Mouse (Mus musculus) liver, postnatal 0 days (tissue): ENCODE data around the gene Lig3. TPM values are rescaled to one million over a fixed set of nuclear protein-coding genes. Genes with fewer than 3 reads are reported as not detected.
A peak's percentile ranks its signal among the peaks of the same experiment; 100 is the strongest.

Experiments
- ATAC-seq: fragments of 200-750 bp; cut with Nextera tagmentation; 2 replicates; pipeline ENCODE4 v1.8.0; 2017; ENCODE audit warnings: mild to moderate bottlenecking, moderate library complexity
- DNase-seq: peaks from one replicate; pipeline ENCODE4 v3.0.0-alpha.2; 2016
- H3K27ac ChIP-seq: fragments of 300-500 bp; sonication (generic); 2 replicates; pipeline ENCODE4 v1.5.1; 2014; ENCODE audit warnings: antibody characterized with exemption, moderate library complexity, mild to moderate bottlenecking, low read depth
- H3K27me3 ChIP-seq: fragments of 300-500 bp; sonication (generic); 2 replicates; pipeline ENCODE4 v1.6.1; 2014; ENCODE audit warnings: low read length, control low read depth, mixed read lengths; ENCODE audit not compliant: insufficient read depth
- H3K36me3 ChIP-seq: fragments of 300-500 bp; sonication (generic); replicated peaks from 2 replicates; pipeline ENCODE4 v1.6.1; 2014; ENCODE audit warnings: mild to moderate bottlenecking, control low read depth, low read length, moderate library complexity, mixed read lengths; ENCODE audit not compliant: insufficient read depth
- H3K4me1 ChIP-seq: fragments of 300-500 bp; sonication (generic); 2 replicates; pipeline ENCODE4 v1.6.1; 2014; ENCODE audit warnings: antibody characterized with exemption, mild to moderate bottlenecking, control low read depth; ENCODE audit not compliant: insufficient read depth
- H3K4me2 ChIP-seq: fragments of 300-500 bp; sonication (generic); 2 replicates; pipeline ENCODE4 v1.6.1; 2014; ENCODE audit warnings: low read depth, mild to moderate bottlenecking, low read length, moderate library complexity, mixed read lengths
- H3K4me3 ChIP-seq: fragments of 300-500 bp; sonication (generic); 2 replicates; pipeline ENCODE4 v1.5.1; 2014; ENCODE audit warnings: low read depth, low read length
- H3K9ac ChIP-seq: fragments of 300-500 bp; sonication (generic); replicated peaks from 2 replicates; pipeline ENCODE4 v1.6.1; 2014; ENCODE audit warnings: mild to moderate bottlenecking, moderate library complexity
- H3K9me3 ChIP-seq: fragments of 300-500 bp; sonication (generic); 2 replicates; pipeline ENCODE4 v1.6.1; 2016; ENCODE audit warnings: mild to moderate bottlenecking, control low read depth, low read length, mixed read lengths
- CTCF ChIP-seq: sonication (generic); IDR thresholded peaks from 2 replicates; pipeline ENCODE4 v1.5.1; 2016; ENCODE audit warnings: antibody characterized with exemption, low read depth
- EP300 ChIP-seq: IDR thresholded peaks from 2 replicates; pipeline ENCODE4 v1.6.1; 2016; ENCODE audit warnings: antibody characterized with exemption, low read depth, mild to moderate bottlenecking
- WGBS: fragments of 180-500 bp; shearing (Covaris S2); extraction: QIAGEN DNeasy Blood & Tissue Kit; methylation state at CpG from one replicate; pipeline ENCODE4 v1.1.7; 2014; ENCODE audit not compliant: insufficient replicate concordance; 5-methylcytosine and 5-hydroxymethylcytosine counted together
- polyA plus RNA-seq: library from polyadenylated mRNA; unstranded; fragments of >200 nt; fragmentation: Nextera tagmentation; extraction: Ambion mirVana; gene quantifications from 2 replicates; pipeline ENCODE4 v1.2.1, GENCODE M21; 2015

Lig3 gene
- polyA plus RNA-seq, 1 experiment from 2014 or later: 4.8 TPM

GRCm38 (mm10) chr11:82755919-82756318, 25.0 kb upstream of the Lig3 start:
- Histone ChIP-seq H3K9ac (no peak overlapping the region), H3K4me1 (no peaks in the 10 kb centered on the region), H3K4me3 (no peak overlapping the region), H3K27ac (no peak overlapping the region), H3K4me2 (no peak overlapping the region), H3K9me3 (no peaks in the 10 kb centered on the region), H3K36me3 (no peaks in the 10 kb centered on the region), H3K27me3 (no peaks in the 10 kb centered on the region)
- TF ChIP-seq EP300 (no peak), CTCF (no peak)
- no peak for DNase-seq
- no peak for ATAC-seq
- 73% methylated on average over 1 of the region's 1 CpGs for WGBS

GRCm38 (mm10) chr11:82762286-82762829, 18.6 kb upstream of the Lig3 start:
- peak; percentile 51 for TF ChIP-seq CTCF
- no peak for TF ChIP-seq EP300
- ATAC-seq: no peak

GRCm38 (mm10) chr11:82763261-82763660, 17.6 kb upstream of the Lig3 start:
- no peaks in the 10 kb centered on the region for H3K9me3 ChIP-seq
- peak overlapping the region; percentile 97 for H3K4me3 ChIP-seq
- peak overlapping the region; percentile 97 for H3K9ac ChIP-seq
- H3K4me1 ChIP-seq: peaks cover 22% of the 10 kb centered on the region
- peaks cover under 1% of the 10 kb centered on the region; the same call in 1 of the 2 replicates for H3K36me3 ChIP-seq
- no peaks in the 10 kb centered on the region for H3K27me3 ChIP-seq
- WGBS: 14% methylated on average over 4 of the region's 4 CpGs
- H3K27ac ChIP-seq: peak overlapping the region; percentile 93
- H3K4me2 ChIP-seq: peak overlapping the region; percentile 92
- TF ChIP-seq EP300 (no peak), CTCF (no peak)
- DNase-seq: no peak
- no peak for ATAC-seq

More at GRCm38 (mm10) chr11:82762286-82762829, 18.6 kb upstream of the Lig3 start:
- peaks cover 22% of the 10 kb centered on the region for H3K4me1 ChIP-seq
- no peaks in the 10 kb centered on the region for H3K27me3 ChIP-seq
- H3K4me2 ChIP-seq: no peak overlapping the region
- no peaks in the 10 kb centered on the region; the same call in 1 of the 2 replicates for H3K36me3 ChIP-seq
- DNase-seq: no peak
- no peak overlapping the region for H3K4me3 ChIP-seq
- 82% methylated on average over 6 of the region's 6 CpGs for WGBS
- H3K9ac ChIP-seq: no peak overlapping the region
- no peak overlapping the region for H3K27ac ChIP-seq
- no peaks in the 10 kb centered on the region for H3K9me3 ChIP-seq

- H3K4me1 ChIP-seq: peaks cover 22% of the 10 kb centered on the region
- peak; percentile 100 for ATAC-seq
- TF ChIP-seq CTCF: no peak
- no peak for TF ChIP-seq EP300
Observed at GRCm38 (mm10) chr11:82763742-82764437, 17.0 kb upstream of the Lig3 start, which contains the start of the genes Cct6b and Zfp830. Gene Cct6b, minus strand, starts transcription at chr11:82764321. Gene Zfp830, plus strand, starts transcription at chr11:82764345.

DNA sequence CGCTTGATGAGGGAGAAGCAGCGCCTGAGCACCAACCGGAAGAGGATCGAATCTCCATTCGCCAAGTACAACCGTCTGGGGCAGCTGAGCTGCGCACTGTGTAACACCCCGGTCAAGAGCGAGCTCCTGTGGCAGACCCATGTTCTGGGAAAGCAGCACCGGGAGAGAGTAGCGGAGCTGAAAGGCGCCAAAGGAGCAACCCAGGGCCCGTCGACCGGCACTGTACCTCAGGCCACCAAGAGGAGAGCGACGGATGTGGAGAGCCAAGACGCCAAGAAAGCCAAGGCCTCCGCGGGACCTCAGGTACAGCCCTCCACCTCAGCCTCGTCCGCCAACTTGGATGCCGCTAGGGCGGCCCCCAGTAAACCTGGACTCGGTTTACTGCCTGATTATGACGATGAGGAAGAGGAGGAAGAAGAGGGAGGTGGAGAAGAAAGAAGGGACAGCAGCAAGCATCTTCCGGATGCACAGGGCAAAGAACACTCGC, 16.4 kb upstream of the Lig3 start:
- WGBS: under 1% methylated on average over 28 of the region's 28 CpGs
- H3K9me3 ChIP-seq: no peaks in the 10 kb centered on the region
- no peaks in the 10 kb centered on the region for H3K27me3 ChIP-seq
- H3K4me2 ChIP-seq: peak overlapping the region; percentile 92
- TF ChIP-seq EP300: no peak
- no peak for TF ChIP-seq CTCF
- H3K4me1 ChIP-seq: peaks cover 22% of the 10 kb centered on the region
- peaks cover 3% of the 10 kb centered on the region; the same call in 1 of the 2 replicates for H3K36me3 ChIP-seq
- DNase-seq (no peak), ATAC-seq (peak; percentile 61)
- H3K4me3 ChIP-seq: peak overlapping the region; percentile 97
- H3K9ac ChIP-seq: peak overlapping the region; percentile 97
- H3K27ac ChIP-seq: peak overlapping the region; percentile 93

More at GRCm38 (mm10) chr11:82763742-82764437, 17.0 kb upstream of the Lig3 start, which contains the start of the genes Cct6b and Zfp830:
- under 1% methylated on average over 44 of the region's 44 CpGs for WGBS
- Histone ChIP-seq H3K36me3 (peaks cover 3% of the 10 kb centered on the region; the same call in 1 of the 2 replicates), H3K27ac (peak within 1 kb of the TSS; percentile 93), H3K4me3 (peak within 1 kb of the TSS; percentile 97), H3K9ac (peak within 1 kb of the TSS; percentile 97), H3K9me3 (no peaks in the 10 kb centered on the region), H3K4me2 (peak within 1 kb of the TSS; percentile 92), H3K27me3 (no peaks in the 10 kb centered on the region)
- peak; percentile 95 for DNase-seq

GRCm38 (mm10) chr11:82780134-82780533, 774 bp upstream of the Lig3 start:
- Histone ChIP-seq H3K9me3 (no peaks in the 10 kb centered on the region), H3K27ac (peak overlapping the region; percentile 94; the same call in 1 of the 2 replicates), H3K36me3 (peaks cover 7% of the 10 kb centered on the region; the same call in 1 of the 2 replicates), H3K4me3 (peak overlapping the region; percentile 99), H3K9ac (peak overlapping the region; percentile 98), H3K4me2 (peak overlapping the region; percentile 74), H3K4me1 (peaks cover 16% of the 10 kb centered on the region; the same call in 1 of the 2 replicates), H3K27me3 (no peaks in the 10 kb centered on the region)
- WGBS: 38% methylated on average over 5 of the region's 5 CpGs
- ATAC-seq: no peak
- TF ChIP-seq CTCF (no peak), EP300 (no peak)
- DNase-seq: no peak
